Comparison of ENCODE assay signal across 19 mouse cellular contexts in the genomic region with DNA sequence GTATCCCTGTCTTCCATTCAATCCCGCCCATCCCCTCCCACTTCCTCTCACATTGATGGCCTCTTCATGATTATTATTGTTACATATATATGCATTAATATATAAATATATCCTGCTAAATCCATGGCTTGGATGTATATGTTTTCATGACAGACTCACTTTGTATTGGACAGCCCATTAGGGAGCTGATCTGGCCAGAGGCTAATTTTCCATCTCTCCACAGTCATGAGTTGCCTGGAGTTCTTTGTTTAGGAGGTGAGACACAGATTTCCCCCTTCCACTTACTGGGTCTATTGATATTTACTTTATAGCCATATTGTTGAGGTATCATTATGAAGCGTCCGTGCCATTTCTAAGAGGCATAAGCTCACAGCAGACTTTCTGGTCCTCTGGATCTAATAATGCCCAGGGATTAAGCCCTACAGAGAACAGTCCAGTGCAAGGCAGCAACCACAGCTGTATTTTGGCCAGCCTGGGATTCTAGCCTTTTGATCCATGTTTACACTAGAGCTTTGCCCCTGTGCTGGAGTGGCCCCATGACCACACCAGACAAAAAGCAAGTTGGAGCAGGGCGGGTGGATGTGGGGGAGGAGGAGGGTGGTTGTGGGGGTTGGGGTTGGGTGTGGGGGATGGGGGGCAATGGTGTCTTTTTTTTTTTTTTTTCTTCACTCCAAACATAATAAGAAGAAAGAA.
DNase-seq lines count a peak whose midpoint lies in the region; ATAC-seq and TF ChIP-seq lines count a peak whose summit lies in the region.
"Had no signal": no experiment of that assay in that cellular context is flagged by ENCODE, and none has a peak within 500 bp of the region (broad histone marks: within the 10 kb centered on the region; RNA-seq: fewer than 3 reads in every experiment).

No protein-coding gene starts in this region.

- H3K4me3 ChIP-seq in lung, embryonic 15.5 days = no peak overlapping the region
- no peak overlapping the region for H3K4me3 ChIP-seq in liver, embryonic 11.5 days (ENCODE audit: low read depth, low read length)
- no peak overlapping the region for H3K4me3 ChIP-seq in midbrain, embryonic 15.5 days
- no peak overlapping the region for H3K4me3 ChIP-seq in intestine, postnatal 0 days (ENCODE audit: low read depth, low read length)
- H3K4me3 ChIP-seq: erythroblast, embryonic 14.5 days; neural tube, embryonic 12.5 days had no signal

- H3K4me1 ChIP-seq in lung, embryonic 15.5 days = 0 out of 2 replicates have a peak, but pooled peaks cover 5% of the 10 kb centered on the region
- H3K4me1 ChIP-seq in liver, embryonic 11.5 days (replicated peaks; ENCODE audit: control insufficient read depth, insufficient read depth, low read length) = 0 out of 2 replicates have a peak, but pooled peaks cover 3% of the 10 kb centered on the region
- H3K4me1 ChIP-seq in midbrain, embryonic 15.5 days = peaks cover 7% of the 10 kb centered on the region; the same call in 1 of the 2 replicates
- no peaks in the 10 kb centered on the region for H3K4me1 ChIP-seq in intestine, postnatal 0 days (replicated peaks; ENCODE audit: control insufficient read depth, insufficient read depth, low read length)

- no peak overlapping the region for H3K9ac ChIP-seq in lung, embryonic 15.5 days
- H3K9ac ChIP-seq in liver, embryonic 11.5 days (ENCODE audit: low read depth, low read length) = no peak overlapping the region
- no peak overlapping the region for H3K9ac ChIP-seq in midbrain, embryonic 15.5 days
- no peak overlapping the region for H3K9ac ChIP-seq in intestine, postnatal 0 days (ENCODE audit: low read depth, low read length)
- H3K9ac ChIP-seq: hindbrain, embryonic 14.5 days; neural tube, embryonic 12.5 days had no signal

- peak; percentile 57; the same call in 1 of the 2 replicates for ATAC-seq in lung, embryonic 15.5 days (ENCODE audit: borderline replicate concordance, extremely low read depth, low FRiP score, low TSS enrichment)
- ATAC-seq in liver, embryonic 11.5 days (replicated peaks; ENCODE audit: low FRiP score) = peak; percentile 75
- 0 out of 2 replicates have a peak, but pooled peaks have one; percentile 65 for ATAC-seq in midbrain, embryonic 15.5 days (replicated peaks)
- ATAC-seq in intestine, postnatal 0 days = no peak
- ATAC-seq: intestine, embryonic 16.5 days had no signal

- no peak overlapping the region for H3K4me2 ChIP-seq in lung, embryonic 15.5 days
- no peak overlapping the region for H3K4me2 ChIP-seq in liver, embryonic 11.5 days
- H3K4me2 ChIP-seq in midbrain, embryonic 15.5 days = no peak overlapping the region
- H3K4me2 ChIP-seq in intestine, postnatal 0 days (replicated peaks; ENCODE audit: low read depth) = no peak overlapping the region
- H3K4me2 ChIP-seq: hindbrain, embryonic 14.5 days; neural tube, embryonic 12.5 days had no signal

- no peaks in the 10 kb centered on the region for H3K27me3 ChIP-seq in lung, embryonic 15.5 days
- no peaks in the 10 kb centered on the region for H3K27me3 ChIP-seq in liver, embryonic 11.5 days (replicated peaks; ENCODE audit: control insufficient read depth, insufficient read depth, low read length)
- H3K27me3 ChIP-seq in midbrain, embryonic 15.5 days (replicated peaks) = no peaks in the 10 kb centered on the region; the same call in 1 of the 2 replicates
- no peaks in the 10 kb centered on the region for H3K27me3 ChIP-seq in intestine, postnatal 0 days (replicated peaks; ENCODE audit: control insufficient read depth, insufficient read depth, low read length)
- H3K27me3 ChIP-seq: neural tube, embryonic 12.5 days had no signal

- H3K9me3 ChIP-seq in lung, embryonic 15.5 days = no peaks in the 10 kb centered on the region
- no peaks in the 10 kb centered on the region for H3K9me3 ChIP-seq in liver, embryonic 11.5 days (ENCODE audit: control insufficient read depth, low read length)
- H3K9me3 ChIP-seq in midbrain, embryonic 15.5 days = no peaks in the 10 kb centered on the region
- no peaks in the 10 kb centered on the region for H3K9me3 ChIP-seq in intestine, postnatal 0 days (ENCODE audit: control insufficient read depth)
- H3K9me3 ChIP-seq: G1E; neural tube, embryonic 12.5 days had no signal

- WGBS in lung, embryonic 15.5 days = 36% methylated on average over 4 of the region's 4 CpGs
- 53% methylated on average over 4 of the region's 4 CpGs for WGBS in liver, embryonic 11.5 days
- WGBS in midbrain, embryonic 15.5 days = 32% methylated on average over 4 of the region's 4 CpGs
- WGBS in intestine, postnatal 0 days = 71% methylated on average over 4 of the region's 4 CpGs

- H3K36me3 ChIP-seq in lung, embryonic 15.5 days = no peaks in the 10 kb centered on the region
- no peaks in the 10 kb centered on the region for H3K36me3 ChIP-seq in liver, embryonic 11.5 days (ENCODE audit: control insufficient read depth, insufficient read depth, low read length)
- no peaks in the 10 kb centered on the region for H3K36me3 ChIP-seq in midbrain, embryonic 15.5 days (replicated peaks)
- H3K36me3 ChIP-seq in intestine, postnatal 0 days (ENCODE audit: control insufficient read depth, insufficient read depth) = no peaks in the 10 kb centered on the region
- H3K36me3 ChIP-seq: G1E; neural tube, embryonic 12.5 days had no signal

- no peak overlapping the region for H3K27ac ChIP-seq in lung, embryonic 15.5 days
- no peak overlapping the region for H3K27ac ChIP-seq in liver, embryonic 11.5 days (ENCODE audit: low read depth, low read length)
- no peak overlapping the region for H3K27ac ChIP-seq in midbrain, embryonic 15.5 days
- H3K27ac ChIP-seq in intestine, postnatal 0 days (ENCODE audit: low read depth, low read length) = no peak overlapping the region
- H3K27ac ChIP-seq: hindbrain, embryonic 14.5 days; kidney, postnatal 0 days; neural tube, embryonic 12.5 days had no signal

- TF ChIP-seq CTCF in intestine, postnatal 0 days (IDR thresholded peaks at IDR 0.05; ENCODE audit: low read depth) = no peak

- DNase-seq in lung, adult 18-20 months = no peak
- peak; percentile 56 for DNase-seq in embryo, embryonic 9.5 days (ENCODE audit: extremely low spot score)
- no peak for DNase-seq in liver, embryonic 11.5 days (ENCODE audit: low spot score)
- DNase-seq in gastrocnemius, postnatal 4 days (ENCODE audit: low spot score in 2 of 2) = no peak
- DNase-seq: adrenal gland, postnatal 10 days; cerebellum, adult 8-10 months; gastrocnemius, postnatal 36 days; lung, postnatal 10 days; right cerebral cortex, postnatal 25 days; thymus, adult 2 months had no signal
